Mouse (Mus musculus) yolk sac, embryonic 10.5 days (tissue): ENCODE data around the gene Plcg1.

Experiments used
- DNase-seq: peaks from one replicate; pipeline ENCODE4 v3.0.0-alpha.2; 2017; ENCODE audit warnings: low spot score

Gene Plcg1

DNA sequence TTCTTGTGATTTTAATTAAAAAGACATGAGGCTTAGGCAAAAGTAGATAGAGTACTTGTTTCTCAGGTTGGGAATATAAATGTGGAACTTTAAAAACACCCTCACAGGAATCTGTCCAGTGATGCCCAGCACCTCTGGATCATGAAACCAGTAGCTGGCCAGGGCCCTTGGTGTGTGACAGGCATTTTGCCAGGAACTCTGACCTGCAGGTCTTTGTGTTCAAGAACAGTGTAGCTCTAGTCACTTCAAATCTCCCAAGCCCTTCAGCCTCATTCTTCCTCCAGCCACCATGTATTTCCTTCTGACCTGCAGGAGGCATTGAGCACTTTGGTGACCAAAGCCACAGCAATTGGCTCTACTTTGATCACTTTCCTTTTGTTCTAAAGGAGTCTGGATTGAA is 39.3 kb downstream of the Plcg1 start:
- DNase-seq, result no peak

- no peak for DNase-seq
Measured at GRCm38 (mm10) chr2:160770871-160771270, 39.8 kb downstream of the Plcg1 start.

GRCm38 (mm10) chr2:160771325-160772276 is 40.5 kb downstream of the Plcg1 start:
- no peak for DNase-seq

GRCm38 (mm10) chr2:160778034-160778433 is 46.9 kb downstream of the Plcg1 start:
- no peak for DNase-seq

- DNase-seq, result no peak
Measured at GRCm38 (mm10) chr2:160780154-160780833, 49.2 kb downstream of the Plcg1 start.

DNA sequence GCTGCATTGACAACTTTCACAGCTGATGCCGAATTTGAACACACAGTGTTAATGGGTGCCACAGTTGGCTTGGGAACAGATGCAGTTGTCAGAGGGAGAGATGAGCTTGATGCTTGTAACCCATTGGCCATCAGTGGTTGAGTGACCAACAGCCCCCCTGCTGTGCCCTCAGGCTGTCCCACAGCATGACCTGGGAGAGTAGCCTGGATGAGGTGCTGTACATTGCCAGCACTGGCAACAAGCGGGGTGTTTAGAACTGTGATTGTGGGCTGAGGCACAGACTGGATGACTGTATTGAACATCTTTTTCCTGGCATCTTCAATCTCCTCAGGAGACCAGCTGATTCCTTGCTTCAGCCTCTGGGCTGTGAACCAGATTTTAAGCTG is 49.7 kb downstream of the Plcg1 start:
- DNase-seq, result no peak

GRCm38 (mm10) chr2:160786333-160786732 is 55.2 kb downstream of the Plcg1 start:
- no peak for DNase-seq

GRCm38 (mm10) chr2:160789046-160789445 is 57.9 kb downstream of the Plcg1 start:
- no peak for DNase-seq

DNA sequence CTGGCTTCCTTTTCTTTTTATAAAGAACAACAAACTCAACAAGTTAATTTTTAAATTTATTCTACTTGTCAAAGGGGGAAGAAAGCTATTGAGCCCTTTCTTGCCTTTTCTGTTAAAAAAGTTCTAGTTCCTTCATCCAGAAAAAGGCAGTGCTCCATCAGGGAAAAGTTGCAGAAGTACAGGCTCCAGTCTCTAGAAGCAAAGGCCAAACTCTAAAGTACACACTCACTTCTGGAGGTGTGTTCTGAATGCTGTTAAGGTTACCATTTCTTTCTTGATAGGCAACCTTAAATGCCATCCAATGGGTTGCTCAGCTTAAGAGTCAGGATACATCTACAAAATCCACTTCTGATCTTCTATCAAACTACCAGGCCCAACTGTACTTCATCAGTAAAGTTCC is 58.6 kb downstream of the Plcg1 start:
- DNase-seq, result no peak

DNA sequence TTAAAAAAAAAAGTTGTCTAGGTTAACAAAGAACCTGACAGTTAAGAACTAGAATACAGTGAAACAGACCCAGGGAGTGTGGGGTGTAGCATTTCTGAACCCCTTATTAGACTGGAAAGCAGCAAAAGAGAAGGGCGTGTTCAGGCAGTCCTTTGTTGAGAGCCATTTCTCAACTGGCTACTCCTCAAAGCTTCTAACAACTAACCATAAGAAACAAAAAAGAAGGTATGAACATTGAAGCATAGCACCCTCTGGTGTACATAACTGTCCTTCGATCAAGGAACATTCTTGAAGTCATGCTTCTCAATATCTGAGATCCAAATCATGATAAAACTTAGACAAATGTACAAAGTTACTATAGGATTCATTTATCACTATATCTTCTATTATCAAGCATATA is 62.0 kb downstream of the Plcg1 start:
- DNase-seq, result no peak

- DNase-seq, result no peak
Measured at GRCm38 (mm10) chr2:160796973-160797372, 65.9 kb downstream of the Plcg1 start.

- no peak for DNase-seq
Measured at GRCm38 (mm10) chr2:160798206-160798605, 67.1 kb downstream of the Plcg1 start.

DNA sequence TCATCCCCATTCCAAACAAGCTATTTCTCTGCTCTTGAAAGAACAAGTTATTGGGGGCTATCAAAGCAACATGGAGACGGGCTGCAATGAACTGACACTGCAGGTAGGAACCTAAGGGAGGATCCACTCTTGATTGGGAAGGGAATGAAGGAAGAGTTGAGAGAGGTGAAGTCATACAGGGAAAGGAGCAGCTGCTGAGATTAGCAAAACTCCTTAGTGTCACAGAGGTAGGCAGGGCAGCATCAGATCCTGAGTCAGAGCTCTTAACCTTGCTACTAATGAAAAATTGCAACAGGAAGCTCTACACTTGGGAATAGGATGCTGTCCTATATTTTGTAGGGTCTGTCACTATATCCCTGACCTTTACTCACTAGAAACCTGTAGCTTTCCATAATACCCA is 69.9 kb downstream of the Plcg1 start:
- DNase-seq, result no peak

GRCm38 (mm10) chr2:160802326-160802725 is 71.2 kb downstream of the Plcg1 start:
- DNase-seq, result no peak

GRCm38 (mm10) chr2:160804794-160805527 is 73.9 kb downstream of the Plcg1 start:
- no peak for DNase-seq

DNA sequence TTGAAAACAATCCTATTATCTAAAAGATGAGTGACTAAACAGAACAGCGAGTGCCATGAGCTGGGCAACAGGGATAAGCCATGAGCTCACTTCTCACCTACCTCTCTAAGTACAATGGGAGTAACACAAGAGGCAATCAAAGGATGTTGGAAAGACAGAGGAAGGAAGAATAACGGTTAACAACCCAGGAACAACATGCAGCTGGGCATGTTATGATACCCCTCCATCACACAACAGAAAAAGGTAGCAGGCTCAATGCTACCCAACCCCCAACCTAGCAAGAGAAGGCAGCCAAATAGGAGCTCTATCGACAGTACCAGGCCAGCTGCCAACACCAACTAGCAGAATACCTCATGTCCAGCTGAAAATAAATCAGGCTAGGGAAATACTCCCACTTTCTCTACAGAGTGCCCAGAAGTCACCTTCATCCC is 75.0 kb downstream of the Plcg1 start:
- DNase-seq, result no peak

GRCm38 (mm10) chr2:160810376-160810775 is 79.3 kb downstream of the Plcg1 start:
- DNase-seq, result no peak

- no peak for DNase-seq
Measured at GRCm38 (mm10) chr2:160810802-160811201, 79.7 kb downstream of the Plcg1 start.
